Mouse (Mus musculus) liver, embryonic 18 days (tissue): Measurements from ENCODE around the gene Cstf2. TPM values are rescaled to one million over a fixed set of nuclear protein-coding genes. Genes with fewer than 3 reads are reported as not detected.

Source experiments
- polyA plus RNA-seq: library from polyadenylated mRNA; depleted of rRNA; stranded (reverse); fragments of >200 nt; gene quantifications from 2 replicates; pipeline ENCODE4 v1.2.3, GENCODE M21; 2012; rRNA removed

The Cstf2 gene
- 8.4 TPM in 2 replicates for polyA plus RNA-seq

GRCm38 (mm10) chrX:134058987-134059712 lies at the start of gene Cstf2:
TSS of gene Cstf2 (plus strand) at chrX:134059187.

Other genes with a start within 250 kb of the Cstf2 start
- gene Tnmd, start 208.2 kb upstream of the Cstf2 start, polyA plus RNA-seq, result not detected in 2 replicates
- 3.6 and 4.2 TPM in 2 replicates for gene Tspan6, start 160.8 kb upstream of the Cstf2 start, polyA plus RNA-seq
- 0.96 and 1.1 TPM in 2 replicates for gene Srpx2, start 150.8 kb upstream of the Cstf2 start, polyA plus RNA-seq
- gene Sytl4, start 77.4 kb upstream of the Cstf2 start, polyA plus RNA-seq, result 0.87 and 0.96 TPM in 2 replicates
- gene Xkrx, start 102.9 kb downstream of the Cstf2 start, polyA plus RNA-seq, result 0.08 and 0.15 TPM in 2 replicates
- not detected in 2 replicates for gene Arl13a, start 128.3 kb downstream of the Cstf2 start, polyA plus RNA-seq
- not detected in 2 replicates for gene Nox1, start 162.8 kb downstream of the Cstf2 start, polyA plus RNA-seq
- 7.3 and 7.7 TPM in 2 replicates for gene Trmt2b, start 217.8 kb downstream of the Cstf2 start, polyA plus RNA-seq
- 0.25 and 0.28 TPM in 2 replicates for gene Tmem35a, start 236.0 kb downstream of the Cstf2 start, polyA plus RNA-seq
- 5.1 TPM in 2 replicates for gene Cenpi, start 248.9 kb downstream of the Cstf2 start, polyA plus RNA-seq